Mouse (Mus musculus) liver, embryonic 16.5 days (tissue): ENCODE data around the gene Cpt1c. TPM values are rescaled to one million over a fixed set of nuclear protein-coding genes. Genes with fewer than 3 reads are reported as not detected.

Experiments used
- ATAC-seq: fragments of 200-750 bp; cut with Nextera tagmentation; 2 replicates; pipeline ENCODE4 v1.8.0; 2017; ENCODE audit warnings: low read depth, mild to moderate bottlenecking, moderate number of reproducible peaks, moderate library complexity
- H3K27ac ChIP-seq: fragments of 300-500 bp; sonication (generic); 2 replicates; pipeline ENCODE4 v1.5.1; 2014; ENCODE audit warnings: mild to moderate bottlenecking, low read length
- H3K27me3 ChIP-seq: fragments of 300-500 bp; sonication (generic); 2 replicates; pipeline ENCODE4 v1.6.1; 2014; ENCODE audit warnings: low read depth, low read length, mixed read lengths; ENCODE audit not compliant: control insufficient read depth, insufficient read depth
- H3K36me3 ChIP-seq: fragments of 300-500 bp; sonication (generic); 2 replicates; pipeline ENCODE4 v1.6.1; 2014; ENCODE audit warnings: mild to moderate bottlenecking; ENCODE audit not compliant: control insufficient read depth, insufficient read depth
- H3K4me1 ChIP-seq: fragments of 300-500 bp; sonication (generic); 2 replicates; pipeline ENCODE4 v1.6.1; 2014; ENCODE audit warnings: low read depth, low read length, mixed read lengths; ENCODE audit not compliant: control insufficient read depth
- H3K4me2 ChIP-seq: fragments of 300-500 bp; sonication (generic); 2 replicates; pipeline ENCODE4 v1.6.1; 2014; ENCODE audit warnings: low read depth, low read length, mixed read lengths
- H3K4me3 ChIP-seq: fragments of 300-500 bp; sonication (generic); 2 replicates; pipeline ENCODE4 v1.5.1; 2014; ENCODE audit warnings: low read depth, mild to moderate bottlenecking, low read length
- H3K9ac ChIP-seq: fragments of 300-500 bp; sonication (generic); 2 replicates; pipeline ENCODE4 v1.6.1; 2014; ENCODE audit warnings: low read depth, low read length
- H3K9me3 ChIP-seq: fragments of 300-500 bp; sonication (generic); replicated peaks from 2 replicates; pipeline ENCODE4 v1.6.1; 2016; ENCODE audit warnings: low read length; ENCODE audit not compliant: control insufficient read depth
- WGBS: fragments of 180-500 bp; shearing (Covaris S2); extraction: QIAGEN DNeasy Blood & Tissue Kit; methylation state at CpG from one replicate; pipeline ENCODE4 v1.1.7; 2014; ENCODE audit not compliant: insufficient replicate concordance; 5-methylcytosine and 5-hydroxymethylcytosine counted together
- polyA plus RNA-seq: library from polyadenylated mRNA; unstranded; fragments of >200 nt; fragmentation: Nextera tagmentation; extraction: Ambion mirVana; gene quantifications from 2 replicates; pipeline ENCODE4 v1.2.1, GENCODE M21; 2015

Gene Cpt1c
- polyA plus RNA-seq, 1 experiment from 2014 or later = 1.8 TPM

DNA sequence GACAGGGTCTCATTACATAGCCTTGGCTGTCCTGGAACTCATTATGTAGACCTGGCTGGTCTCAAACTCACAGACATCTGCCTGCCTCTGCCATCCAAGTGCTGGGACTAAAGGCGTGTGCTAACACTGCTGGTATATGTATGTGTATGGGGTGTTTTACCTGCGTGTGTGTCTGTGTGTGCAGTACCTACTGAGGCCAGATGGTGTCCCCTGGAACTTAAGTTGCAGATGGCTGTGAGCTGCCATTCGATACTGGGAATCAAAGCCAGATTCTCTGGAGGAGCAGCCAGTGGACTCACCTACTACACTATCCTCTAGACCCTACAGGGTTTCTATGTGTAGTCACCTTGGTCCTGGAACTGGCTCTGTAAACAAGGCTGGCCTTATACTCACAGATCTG, 49.2 kb downstream of the Cpt1c start:
- H3K36me3 ChIP-seq = peaks cover 21% of the 10 kb centered on the region
- no peaks in the 10 kb centered on the region for H3K9me3 ChIP-seq
- no peak overlapping the region for H3K4me3 ChIP-seq
- ATAC-seq = no peak
- 69% methylated on average over 3 of the region's 3 CpGs for WGBS
- H3K27ac ChIP-seq = no peak overlapping the region
- H3K9ac ChIP-seq = no peak overlapping the region
- no peak overlapping the region for H3K4me2 ChIP-seq
- H3K4me1 ChIP-seq = peaks cover 41% of the 10 kb centered on the region
- no peaks in the 10 kb centered on the region for H3K27me3 ChIP-seq

DNA sequence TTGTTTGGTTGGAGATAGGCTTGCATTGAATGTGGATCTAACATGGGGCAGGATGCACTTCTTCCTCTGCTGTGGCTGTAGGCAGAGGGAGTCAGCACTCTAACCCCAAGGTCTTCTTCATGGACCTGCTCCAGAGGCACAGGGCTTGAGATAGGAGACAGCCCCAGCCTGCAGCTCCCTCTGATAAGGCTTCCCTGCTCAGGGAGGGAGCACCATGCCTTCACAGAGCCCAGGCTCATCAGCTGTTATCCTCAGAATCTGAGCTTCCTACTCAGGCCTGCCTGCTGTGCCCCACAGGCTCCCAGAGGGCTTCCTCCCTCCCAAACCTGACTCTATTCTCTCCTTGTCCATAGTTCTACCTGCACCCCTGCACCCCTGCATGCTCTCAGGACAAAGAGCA, 52.1 kb downstream of the Cpt1c start:
- no peak overlapping the region for H3K9ac ChIP-seq
- H3K27me3 ChIP-seq = no peaks in the 10 kb centered on the region

DNA sequence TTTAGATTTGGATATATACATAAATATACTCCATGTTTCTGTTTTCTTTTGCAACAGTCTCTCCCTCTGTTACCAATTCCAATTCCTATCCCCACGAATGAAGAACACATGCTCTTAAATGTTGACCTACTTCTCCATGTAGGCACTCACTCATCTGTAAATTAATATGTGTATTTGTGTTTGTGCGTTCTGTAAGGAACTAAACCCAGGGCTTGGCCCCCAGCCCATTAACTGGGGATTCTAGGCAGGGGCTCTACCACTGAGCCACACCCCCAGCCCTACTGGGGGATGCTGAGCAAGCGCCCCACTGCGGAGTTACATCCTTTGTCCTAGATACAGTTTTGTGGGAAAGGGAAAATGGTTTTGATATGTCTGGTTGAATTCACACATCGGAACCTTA, 55.5 kb downstream of the Cpt1c start:
- Histone ChIP-seq H3K9ac (no peak overlapping the region), H3K4me3 (no peak overlapping the region), H3K27ac (no peak overlapping the region), H3K4me2 (no peak overlapping the region), H3K27me3 (no peaks in the 10 kb centered on the region), H3K9me3 (no peaks in the 10 kb centered on the region), H3K4me1 (peaks cover 28% of the 10 kb centered on the region), H3K36me3 (peaks cover 38% of the 10 kb centered on the region)
- ATAC-seq = no peak
- 86% methylated on average over 5 of the region's 5 CpGs for WGBS

More for the DNA sequence above, 52.1 kb downstream of the Cpt1c start:
- no peak overlapping the region for H3K27ac ChIP-seq
- peaks cover 42% of the 10 kb centered on the region for H3K4me1 ChIP-seq
- peak; percentile 72 for ATAC-seq
- H3K9me3 ChIP-seq = no peaks in the 10 kb centered on the region
- H3K4me2 ChIP-seq = no peak overlapping the region
- H3K36me3 ChIP-seq = peaks cover 25% of the 10 kb centered on the region
- H3K4me3 ChIP-seq = no peak overlapping the region

DNA sequence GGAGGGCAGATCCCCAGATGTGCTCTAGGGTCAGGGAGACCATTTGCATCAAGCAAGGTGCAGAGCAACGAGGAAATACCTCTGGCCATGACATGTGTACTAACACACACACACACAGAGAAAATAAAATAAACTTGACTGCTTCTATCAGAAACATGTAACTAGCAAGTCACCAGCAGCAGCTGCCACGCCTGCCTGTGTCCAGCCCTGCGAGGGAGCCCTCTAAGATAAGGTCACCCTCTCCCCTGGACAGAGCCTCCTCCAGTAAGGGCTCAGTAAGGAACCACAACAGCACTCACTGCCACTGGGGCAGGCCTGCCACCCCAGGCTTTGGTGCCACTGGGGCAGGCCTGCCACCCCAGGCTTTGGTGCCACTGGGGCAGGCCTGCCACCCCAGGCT, 56.4 kb downstream of the Cpt1c start:
- H3K4me2 ChIP-seq = no peak overlapping the region
- peaks cover 41% of the 10 kb centered on the region for H3K36me3 ChIP-seq
- peak overlapping the region; percentile 35; the same call in 1 of the 2 replicates for H3K9ac ChIP-seq
- no peaks in the 10 kb centered on the region for H3K9me3 ChIP-seq
- H3K4me1 ChIP-seq = peaks cover 28% of the 10 kb centered on the region
- H3K4me3 ChIP-seq = no peak overlapping the region
- 0 out of 2 replicates have a peak overlapping the region, but pooled peaks have one; percentile 25 for H3K27ac ChIP-seq
- ATAC-seq = peak; percentile 42; the same call in 1 of the 2 replicates
- H3K27me3 ChIP-seq = no peaks in the 10 kb centered on the region
- WGBS = 40% methylated on average over 3 of the region's 3 CpGs

DNA sequence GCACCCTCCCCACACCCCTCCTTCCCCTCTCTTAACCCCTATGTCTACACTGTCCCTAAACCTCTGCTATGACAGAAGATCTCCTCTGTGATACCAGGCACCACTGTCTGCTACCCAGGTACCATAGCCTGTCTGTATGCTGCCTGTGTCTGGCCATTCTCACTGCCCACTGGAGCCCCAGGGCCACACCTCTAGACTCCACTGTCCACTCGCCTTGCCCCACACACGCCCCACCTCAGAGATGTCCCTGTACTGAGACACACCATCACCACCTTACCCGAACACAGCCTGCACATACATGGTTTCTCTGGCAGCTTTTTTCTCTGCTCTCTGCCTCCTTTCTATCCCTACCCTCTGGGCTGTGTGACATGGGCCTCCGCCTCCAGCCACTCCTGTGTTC, 57.8 kb downstream of the Cpt1c start:
- no peak overlapping the region for H3K27ac ChIP-seq
- no peak overlapping the region for H3K9ac ChIP-seq
- ATAC-seq = no peak; the same call in 1 of the 2 replicates
- no peaks in the 10 kb centered on the region for H3K27me3 ChIP-seq
- H3K36me3 ChIP-seq = peaks cover 39% of the 10 kb centered on the region
- WGBS = 88% methylated on average over 4 of the region's 4 CpGs
- no peak overlapping the region for H3K4me2 ChIP-seq
- H3K4me1 ChIP-seq = peaks cover 19% of the 10 kb centered on the region
- H3K9me3 ChIP-seq = no peaks in the 10 kb centered on the region
- no peak overlapping the region for H3K4me3 ChIP-seq

DNA sequence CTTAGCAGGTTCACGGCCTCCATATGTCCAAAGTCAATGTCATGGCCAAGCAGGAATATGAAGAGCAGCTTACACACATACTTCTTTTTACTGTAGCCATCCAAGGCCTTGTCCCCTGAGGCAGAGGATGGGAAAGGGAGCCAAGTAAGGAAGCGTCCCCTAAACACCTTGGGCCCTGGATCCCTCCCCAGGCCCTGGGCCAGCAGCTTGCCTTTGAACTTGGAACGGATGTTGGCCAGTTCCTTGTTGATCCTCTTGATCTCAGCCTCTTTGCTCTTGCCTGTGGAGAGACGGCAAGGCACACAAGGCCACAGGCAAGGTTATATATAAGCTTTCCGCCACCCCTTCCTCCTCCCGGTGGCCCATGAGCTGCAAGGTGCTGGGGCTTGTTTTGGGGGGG, 58.5 kb downstream of the Cpt1c start:
- no peak for ATAC-seq
- peaks cover 37% of the 10 kb centered on the region for H3K36me3 ChIP-seq
- 79% methylated on average over 6 of the region's 6 CpGs for WGBS

DNA sequence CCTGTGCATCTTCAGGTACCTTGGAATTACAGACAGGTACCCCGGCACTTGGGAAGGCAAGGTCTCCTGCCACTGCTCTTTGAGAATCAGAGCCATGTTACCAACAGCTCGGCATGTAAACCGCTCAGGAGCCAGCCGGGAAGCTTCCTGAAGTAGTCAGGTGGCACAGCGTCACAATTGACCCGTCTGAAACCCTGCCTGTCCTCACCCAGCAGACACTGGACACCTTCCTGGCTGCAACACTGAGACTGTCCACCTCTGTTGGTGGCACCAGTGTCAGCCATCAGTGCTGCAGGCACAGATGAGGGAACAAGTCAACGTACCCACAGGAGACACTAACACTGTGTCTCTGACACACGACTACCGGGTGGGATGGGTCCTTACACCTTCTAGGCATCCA, 59.3 kb downstream of the Cpt1c start:
- WGBS = 89% methylated on average over 9 of the region's 9 CpGs
- H3K4me1 ChIP-seq = peaks cover 19% of the 10 kb centered on the region

More for the DNA sequence above, 58.5 kb downstream of the Cpt1c start:
- no peak overlapping the region for H3K4me2 ChIP-seq
- H3K27me3 ChIP-seq = no peaks in the 10 kb centered on the region
- no peaks in the 10 kb centered on the region for H3K9me3 ChIP-seq
- peaks cover 19% of the 10 kb centered on the region for H3K4me1 ChIP-seq
- no peak overlapping the region for H3K4me3 ChIP-seq
- no peak overlapping the region for H3K27ac ChIP-seq
- no peak overlapping the region for H3K9ac ChIP-seq

DNA sequence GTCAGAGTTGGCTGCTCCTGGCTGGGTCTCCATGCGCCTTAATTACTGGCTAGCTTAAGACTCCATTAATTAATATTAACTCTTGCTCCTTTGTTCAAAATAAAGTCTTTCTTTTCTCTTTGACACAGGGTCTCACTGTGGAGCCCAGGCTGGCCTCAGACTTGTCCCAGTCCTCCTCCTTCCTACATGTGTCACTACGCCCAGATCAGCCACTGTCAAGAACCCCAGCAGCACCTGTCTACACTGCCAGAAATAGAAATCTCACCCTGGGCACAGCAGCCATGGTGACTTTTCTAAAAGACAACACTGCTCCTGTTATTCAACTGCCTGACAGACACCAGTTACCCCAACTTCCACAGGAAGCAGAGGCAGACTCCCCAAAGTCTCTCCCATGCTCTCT, 60.3 kb downstream of the Cpt1c start:
- Histone ChIP-seq H3K4me1 (peaks cover 19% of the 10 kb centered on the region), H3K4me3 (no peak overlapping the region), H3K9ac (no peak overlapping the region), H3K9me3 (no peaks in the 10 kb centered on the region), H3K4me2 (no peak overlapping the region), H3K27me3 (no peaks in the 10 kb centered on the region), H3K36me3 (peaks cover 40% of the 10 kb centered on the region), H3K27ac (no peak overlapping the region)
- ATAC-seq = no peak
- WGBS = 82% methylated on average over 2 of the region's 2 CpGs

More for the DNA sequence above, 59.3 kb downstream of the Cpt1c start:
- H3K9ac ChIP-seq = no peak overlapping the region
- H3K9me3 ChIP-seq = no peaks in the 10 kb centered on the region
- peaks cover 43% of the 10 kb centered on the region for H3K36me3 ChIP-seq
- H3K4me2 ChIP-seq = no peak overlapping the region
- H3K27ac ChIP-seq = no peak overlapping the region
- no peak overlapping the region for H3K4me3 ChIP-seq
- H3K27me3 ChIP-seq = no peaks in the 10 kb centered on the region
- no peak for ATAC-seq
